Mouse (Mus musculus) mouse embryonic stem cell (cell line): ENCODE data around the gene Myo15b.

Experiments used
- in situ Hi-C, 2 experiments: fragments of 300-500 bp; cut with MboI; formaldehyde crosslinking; loops; 1 replicate in 1 of 2; 3 replicates in 1 of 2; pipeline ENCODE4 v1.14.3; 2019 to 2020; ENCODE audit warnings: low sequenced_read_pairs in 2 of 2, low pct_unique_long_range_greater_than_20kb in 1 of 2, mixed read lengths in 1 of 2; ENCODE audit not compliant: unreplicated experiment in 1 of 2

Myo15b gene

DNA sequence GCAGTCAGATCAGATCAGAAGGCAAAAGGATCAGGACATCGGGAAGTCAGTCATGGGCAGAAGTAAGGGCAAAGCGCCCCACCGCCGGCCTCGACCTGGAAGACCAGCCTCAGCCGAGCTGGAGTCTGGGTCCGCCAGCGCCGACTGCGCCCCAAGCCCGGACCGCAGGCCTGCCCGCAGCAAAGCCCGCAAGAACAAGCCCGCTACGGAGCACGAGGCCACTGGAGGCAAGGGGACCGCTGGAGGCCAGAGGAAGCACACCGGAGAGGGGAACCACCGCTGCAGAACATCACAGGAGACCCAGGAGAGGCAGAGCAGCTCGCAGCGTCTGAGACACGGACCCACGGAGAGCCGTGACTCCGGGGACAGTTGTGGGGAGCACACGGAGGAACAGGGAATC, at the start of gene Myo15b:
Gene Myo15b (plus strand): TSS at position 53 of the 400 bp plus-strand sequence.
- in situ Hi-C loops = loop anchor here in 1 of 2 experiments (5.0 to 25.0 kb wide), 2 partner anchors 36 to 121 kb away; partner anchors contain the start of gene Llgl2

GRCm38 (mm10) chr11:115808696-115809310, 49.4 kb upstream of the Myo15b start:
- in situ Hi-C loops = no loop called here

- in situ Hi-C loops = no loop called here
Observed at GRCm38 (mm10) chr11:115809311-115809781, 48.9 kb upstream of the Myo15b start.

- in situ Hi-C loops = loop anchor here in 1 of 2 experiments (5.0 kb wide), 1 partner anchor 188 kb away; no protein-coding TSS in a partner anchor
Observed at GRCm38 (mm10) chr11:115810377-115810776, 47.8 kb upstream of the Myo15b start.

DNA sequence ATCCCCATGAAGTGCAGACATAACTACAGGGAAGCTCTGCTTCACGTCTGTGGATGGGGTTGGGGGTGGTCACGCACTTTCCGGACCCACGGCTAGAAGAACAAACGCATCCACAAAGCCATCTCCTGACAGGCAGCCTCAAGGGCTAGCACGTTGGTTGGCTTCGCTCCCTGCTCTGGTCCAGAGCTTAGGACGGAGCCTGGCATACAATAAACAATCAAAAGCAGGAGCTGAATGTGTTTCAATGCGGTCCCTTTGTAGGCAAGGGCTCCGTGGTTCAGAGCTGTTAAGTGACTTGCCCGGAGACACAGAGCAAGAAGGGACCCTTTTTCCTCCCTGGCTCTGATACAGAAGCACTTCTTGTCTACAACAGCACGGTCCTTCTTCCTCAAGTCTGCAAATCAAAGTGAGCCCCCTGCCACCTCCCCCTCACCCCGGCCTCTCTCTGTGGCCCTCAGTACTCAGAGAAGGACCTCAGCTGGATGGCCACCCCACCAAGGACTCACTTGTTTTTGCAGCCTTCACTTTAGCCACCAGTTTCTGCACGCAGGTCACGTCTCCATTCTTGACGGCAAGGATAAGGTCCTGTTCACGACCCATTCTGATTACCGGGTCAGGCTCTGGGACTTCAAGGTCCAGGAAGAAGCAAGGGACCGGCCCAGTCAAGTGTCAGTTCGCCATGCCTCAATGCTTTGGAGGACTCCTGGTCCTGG, 46.7 kb upstream of the Myo15b start:
- in situ Hi-C loops = loop anchor here in 1 of 2 experiments (5.0 kb wide), 1 partner anchor 189 kb away; no protein-coding TSS in a partner anchor

DNA sequence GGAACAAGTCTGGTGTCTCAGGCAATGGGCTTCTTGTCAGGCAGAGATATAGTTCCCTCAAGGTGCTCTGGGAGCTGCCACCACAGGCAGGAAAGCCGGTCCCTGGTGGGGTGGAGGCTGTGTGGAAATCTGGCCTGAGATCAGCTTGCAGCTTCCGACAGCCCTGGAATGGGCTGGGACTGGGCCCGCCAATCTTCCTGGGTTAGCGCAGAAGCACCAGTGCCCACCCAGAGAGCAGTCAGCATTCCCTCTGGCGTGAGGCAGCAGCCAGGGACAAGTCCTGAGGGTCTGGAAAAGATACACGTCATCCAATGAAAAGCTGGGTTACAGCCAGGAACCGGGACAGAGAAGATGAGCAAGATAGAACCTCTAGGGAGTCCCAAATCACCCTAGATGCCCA, 46.1 kb upstream of the Myo15b start:
- in situ Hi-C loops = loop anchor here in 1 of 2 experiments (5.0 kb wide), 1 partner anchor 190 kb away; no protein-coding TSS in a partner anchor

DNA sequence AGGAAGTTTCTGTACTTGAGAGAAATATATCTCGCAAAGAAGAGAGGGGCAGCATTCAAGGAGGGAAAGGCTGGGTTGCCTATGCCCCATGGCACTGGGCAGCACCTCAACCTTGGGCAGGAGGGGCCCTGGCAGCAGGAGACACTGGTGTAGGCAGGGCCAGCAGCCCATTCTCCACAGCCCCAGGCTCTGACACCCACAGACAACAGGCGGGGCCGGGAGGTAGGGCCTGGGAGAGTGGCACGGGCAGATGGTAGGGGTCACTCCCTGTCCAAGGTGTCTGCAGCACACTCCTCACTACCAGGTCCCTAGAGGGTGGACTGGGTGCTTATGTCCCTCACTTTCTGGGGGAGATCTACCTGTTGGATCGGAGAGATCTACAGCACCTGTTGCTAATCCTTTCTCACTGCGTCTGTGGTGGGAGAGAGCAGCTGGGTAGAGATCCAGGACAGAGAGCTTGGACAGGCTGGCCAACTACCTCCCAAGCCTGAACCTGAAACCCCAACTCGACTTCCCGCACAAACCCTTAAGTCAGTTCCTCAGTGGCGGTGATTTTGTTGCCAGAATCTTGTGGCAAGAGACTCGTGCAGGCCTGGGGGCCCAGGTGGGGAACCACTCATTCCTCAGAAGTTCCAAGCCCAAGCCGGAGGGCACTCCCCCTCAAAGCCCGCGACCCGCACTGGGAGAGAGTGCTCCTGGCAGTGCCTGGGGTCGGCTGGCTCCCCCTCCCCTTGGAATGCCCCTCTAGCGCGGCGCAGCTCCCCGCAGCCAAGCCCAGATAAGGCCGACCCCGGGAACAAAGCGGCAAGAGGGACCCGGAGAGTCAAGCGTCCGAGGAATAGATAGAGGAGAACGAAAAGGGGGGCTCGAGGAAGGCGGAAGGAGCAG, 45.4 kb upstream of the Myo15b start:
- in situ Hi-C loops = loop anchor here in 1 of 2 experiments (5.0 kb wide), 1 partner anchor 190 kb away; no protein-coding TSS in a partner anchor

DNA sequence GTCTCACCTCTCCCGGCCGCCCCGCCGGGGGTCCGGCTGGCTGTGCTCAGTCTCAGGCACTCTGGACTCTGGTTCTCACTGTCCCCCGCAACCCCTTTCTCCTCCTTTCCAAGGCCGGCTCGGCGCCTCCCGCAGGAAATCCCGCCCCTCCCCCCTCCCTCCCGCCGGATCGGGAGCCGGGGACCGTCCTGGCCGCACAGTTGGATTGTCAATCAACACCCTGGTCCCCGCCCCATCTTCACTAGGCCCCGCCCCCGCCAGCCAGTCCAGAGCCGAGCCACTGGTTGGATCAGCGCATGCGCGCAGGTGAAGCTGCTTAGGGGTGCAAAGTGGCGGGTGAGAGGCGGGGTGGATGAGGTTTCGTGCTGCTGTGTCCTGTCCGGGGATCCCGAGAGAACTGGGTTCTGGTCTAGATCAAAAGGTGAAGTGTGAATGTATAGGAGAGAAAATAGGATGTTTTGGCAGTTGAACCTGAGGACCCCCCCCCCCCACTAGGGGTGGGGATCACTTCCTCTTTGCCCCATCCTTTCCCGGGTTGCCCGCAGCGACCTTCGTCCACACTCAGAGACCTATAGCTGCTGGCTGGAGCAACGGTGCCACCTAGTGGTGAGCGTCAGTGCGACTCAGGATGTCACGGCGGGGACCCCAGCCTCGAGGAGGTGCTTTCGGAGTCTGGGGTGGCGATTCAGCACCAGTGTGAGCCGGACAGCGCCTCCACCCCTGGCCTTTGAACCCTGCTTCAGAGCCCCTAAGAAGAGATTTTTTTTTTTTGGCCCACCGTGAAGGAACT, 44.5 kb upstream of the Myo15b start, which contains the start of gene Caskin2:
Gene Caskin2 (minus strand): TSS at position 133 of the 790 bp plus-strand sequence.
- in situ Hi-C loops = loop anchor here in 1 of 2 experiments (5.0 kb wide), 1 partner anchor 191 kb away; no protein-coding TSS in a partner anchor

DNA sequence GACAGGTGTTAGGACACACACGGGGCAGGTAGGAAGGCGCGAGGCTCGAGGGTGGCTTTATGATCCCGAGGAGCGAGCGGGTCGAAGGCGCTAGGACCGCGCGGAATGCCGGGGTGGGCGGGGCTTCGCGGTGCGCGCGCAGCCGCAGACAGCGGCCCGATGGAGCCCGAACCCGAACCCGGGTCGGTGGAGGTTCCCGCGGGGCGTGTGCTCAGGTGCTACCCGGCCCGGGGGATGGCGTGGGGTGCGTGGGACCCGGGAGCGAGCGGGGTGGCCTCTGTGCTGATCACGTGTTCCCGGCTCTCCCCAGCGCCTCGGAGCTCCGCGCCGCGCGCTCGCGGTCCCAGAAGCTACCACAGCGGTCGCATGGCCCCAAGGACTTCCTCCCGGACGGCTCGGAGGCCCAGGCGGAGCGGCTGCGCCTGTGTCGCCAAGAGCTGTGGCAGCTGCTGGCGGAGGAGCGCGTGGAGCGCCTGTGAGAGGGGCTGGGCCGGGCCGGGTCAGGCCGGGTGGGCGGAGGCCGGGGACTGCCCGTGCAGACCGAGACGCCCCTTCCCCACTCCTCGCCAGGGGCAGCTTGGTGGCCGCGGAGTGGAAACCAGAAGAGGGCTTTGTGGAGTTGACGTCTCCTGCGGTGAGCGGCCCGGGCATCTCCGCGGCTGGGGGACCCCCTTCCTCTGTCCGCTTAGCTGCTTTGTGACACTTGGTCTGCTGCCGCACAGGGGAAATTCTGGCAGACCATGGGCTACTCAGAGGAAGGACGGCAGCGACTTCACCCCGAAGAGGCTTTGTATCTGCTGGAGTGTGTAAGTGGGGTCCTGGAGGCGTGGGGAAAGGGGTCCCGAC, 43.4 kb upstream of the Myo15b start, which contains the start of gene Tsen54:
Gene Tsen54 (plus strand): TSS at position 120 of the 846 bp plus-strand sequence.
- in situ Hi-C loops = loop anchor here in 1 of 2 experiments (5.0 kb wide), 1 partner anchor 193 kb away; no protein-coding TSS in a partner anchor

- in situ Hi-C loops = no loop called here
Observed at GRCm38 (mm10) chr11:115817331-115817730, 40.9 kb upstream of the Myo15b start.

GRCm38 (mm10) chr11:115819915-115820623, 38.1 kb upstream of the Myo15b start:
- in situ Hi-C loops = loop anchor here in 1 of 2 experiments (5.0 kb wide), 1 partner anchor 37 kb away; the partner anchor contains the start of gene Myo15b

DNA sequence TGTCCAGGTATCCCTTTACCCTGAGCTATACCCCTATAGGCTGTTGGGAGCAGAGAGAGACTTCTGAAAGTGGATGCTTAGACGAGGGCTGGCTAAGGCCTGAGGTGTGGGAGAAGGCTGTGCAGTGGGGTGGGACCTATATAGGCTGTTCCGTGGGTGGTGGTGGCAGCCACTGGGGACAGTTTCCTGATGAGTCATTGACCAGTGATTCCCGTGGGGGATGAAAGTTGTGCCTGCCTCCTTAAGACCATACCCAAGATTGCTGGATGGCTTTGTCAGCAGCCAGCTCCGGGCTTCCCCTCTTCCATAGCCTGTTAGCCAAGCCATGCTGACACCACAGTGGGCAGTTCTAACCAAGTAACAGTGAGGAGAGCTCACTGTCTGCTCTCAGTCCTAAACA, 37.2 kb upstream of the Myo15b start:
- in situ Hi-C loops = loop anchor here in 1 of 2 experiments (5.0 kb wide), 1 partner anchor 36 kb away; the partner anchor contains the start of gene Myo15b

GRCm38 (mm10) chr11:115823774-115824740, 34.1 kb upstream of the Myo15b start, which contains the start of gene Llgl2:
Gene Llgl2 (plus strand): TSS chr11:115824049.
- in situ Hi-C loops = loop anchor here in 1 of 2 experiments (5.0 kb wide), 1 partner anchor 33 kb away; the partner anchor contains the start of gene Myo15b

GRCm38 (mm10) chr11:115824813-115825212, 33.4 kb upstream of the Myo15b start:
- in situ Hi-C loops = loop anchor here in 1 of 2 experiments (5.0 kb wide), 1 partner anchor 32 kb away; the partner anchor contains the start of gene Myo15b

GRCm38 (mm10) chr11:115826487-115826886, 31.7 kb upstream of the Myo15b start:
- in situ Hi-C loops = no loop called here
